Mouse (Mus musculus) activated CD4-positive, CD25-positive, alpha-beta regulatory T cell, adult 4 months (primary cell): Measurements from ENCODE around the gene Tenm3. TPM values are rescaled to one million over a fixed set of nuclear protein-coding genes. Genes with fewer than 3 reads are reported as not detected.

Experiments
- ATAC-seq: one replicate; pipeline ENCODE4 v1.8.0; 2017
- polyA plus RNA-seq, 2 experiments: library from polyadenylated mRNA; unstranded; fragments of 100-300 nt; shearing (Covaris generic); gene quantifications; one replicate each; pipeline ENCODE4 v1.2.1; 2017

Gene Tenm3
- polyA plus RNA-seq, 2 experiments from 2014 or later = not detected

- no peak for ATAC-seq
These were observed 103.4 kb downstream of the Tenm3 start for GRCm38 (mm10) chr8:48740147-48740881.

GRCm38 (mm10) chr8:48733731-48734130 is 110.0 kb downstream of the Tenm3 start:
- no peak for ATAC-seq

GRCm38 (mm10) chr8:48733057-48733456 is 110.7 kb downstream of the Tenm3 start:
- ATAC-seq = no peak

GRCm38 (mm10) chr8:48730701-48731100 is 113.0 kb downstream of the Tenm3 start:
- no peak for ATAC-seq

GRCm38 (mm10) chr8:48728833-48729690 is 114.7 kb downstream of the Tenm3 start:
- ATAC-seq = no peak

- no peak for ATAC-seq
These were observed 115.7 kb downstream of the Tenm3 start for GRCm38 (mm10) chr8:48728006-48728405.

- ATAC-seq = no peak
These were observed 121.0 kb downstream of the Tenm3 start for GRCm38 (mm10) chr8:48722744-48723143.

GRCm38 (mm10) chr8:48722318-48722717 is 121.4 kb downstream of the Tenm3 start:
- ATAC-seq = no peak

- no peak for ATAC-seq
These were observed 122.4 kb downstream of the Tenm3 start for GRCm38 (mm10) chr8:48721376-48721775.

GRCm38 (mm10) chr8:48715616-48716015 is 128.1 kb downstream of the Tenm3 start:
- ATAC-seq = no peak

GRCm38 (mm10) chr8:48706666-48707065 is 137.1 kb downstream of the Tenm3 start:
- ATAC-seq = no peak

GRCm38 (mm10) chr8:48704885-48705515 is 138.8 kb downstream of the Tenm3 start:
- ATAC-seq = no peak

GRCm38 (mm10) chr8:48704485-48704884 is 139.3 kb downstream of the Tenm3 start:
- ATAC-seq = no peak

- no peak for ATAC-seq
These were observed 152.9 kb downstream of the Tenm3 start for GRCm38 (mm10) chr8:48690665-48691395.

- ATAC-seq = no peak
These were observed 155.0 kb downstream of the Tenm3 start for GRCm38 (mm10) chr8:48688706-48689105.

- no peak for ATAC-seq
These were observed 155.6 kb downstream of the Tenm3 start for GRCm38 (mm10) chr8:48688188-48688587.

- no peak for ATAC-seq
These were observed 170.3 kb downstream of the Tenm3 start for GRCm38 (mm10) chr8:48673476-48673875.

- ATAC-seq = no peak
These were observed 171.3 kb downstream of the Tenm3 start for GRCm38 (mm10) chr8:48672471-48672870.

GRCm38 (mm10) chr8:48671318-48671717 is 172.4 kb downstream of the Tenm3 start:
- no peak for ATAC-seq

- ATAC-seq = no peak
These were observed 172.9 kb downstream of the Tenm3 start for GRCm38 (mm10) chr8:48670895-48671294.

GRCm38 (mm10) chr8:48670387-48670786 is 173.4 kb downstream of the Tenm3 start:
- no peak for ATAC-seq

- no peak for ATAC-seq
These were observed 178.6 kb downstream of the Tenm3 start for GRCm38 (mm10) chr8:48665193-48665592.

- no peak for ATAC-seq
These were observed 184.5 kb downstream of the Tenm3 start for GRCm38 (mm10) chr8:48659226-48659625.
